Mouse (Mus musculus) heart, postnatal 0 days (tissue): ENCODE data around the gene Gm29797.

Source experiments
- CTCF ChIP-seq: IDR thresholded peaks from 2 replicates; pipeline ENCODE4 v1.5.1; 2016; ENCODE audit warnings: antibody characterized with exemption, control low read depth, low read depth
- EP300 ChIP-seq: IDR thresholded peaks from 2 replicates; pipeline ENCODE4 v1.6.1; 2016; ENCODE audit warnings: antibody characterized with exemption, low read depth

- no peak for TF ChIP-seq CTCF
- no peak for TF ChIP-seq EP300
Measured at GRCm38 (mm10) chr2:181656734-181657133, at the start of gene Gm29797.
